In the genomic region with DNA sequence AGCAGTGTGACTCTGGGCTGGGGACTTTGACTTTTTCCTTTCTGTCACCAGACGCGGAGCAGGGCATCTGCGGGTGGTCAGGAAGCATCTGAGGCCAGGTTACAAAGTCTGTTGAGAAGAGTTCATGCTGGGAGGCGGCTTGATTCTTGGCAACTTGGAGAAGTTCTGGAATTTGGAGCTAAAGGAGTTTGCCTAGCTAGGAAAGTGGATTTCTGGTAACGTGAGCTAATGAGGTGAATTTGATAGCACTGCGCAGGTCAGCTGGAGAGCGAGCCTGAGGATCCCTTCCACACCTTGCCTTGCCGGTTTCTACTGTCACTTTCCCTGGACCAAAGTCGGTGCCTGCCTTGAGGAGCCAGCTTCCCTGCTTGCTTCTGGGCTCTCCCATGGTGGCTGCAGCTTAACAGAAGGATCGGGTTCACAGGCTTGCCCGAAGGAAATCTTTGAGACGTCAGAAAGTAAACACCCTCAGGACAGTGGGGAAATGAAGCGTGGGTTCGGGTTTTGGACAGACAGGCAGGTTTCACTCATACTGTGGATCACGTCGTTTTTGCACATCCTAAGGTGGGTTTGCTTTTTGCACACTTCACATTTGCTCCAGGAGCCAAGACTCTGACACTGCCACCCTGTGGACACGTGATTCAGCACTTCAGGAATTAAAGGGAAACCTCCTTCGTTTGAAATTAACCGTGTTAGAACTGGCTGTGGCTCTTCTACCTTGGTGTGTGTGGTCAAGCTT, we compare ENCODE assay signal across 8 mouse cellular contexts. TPM values are rescaled to one million over a fixed set of nuclear protein-coding genes. Genes with fewer than 3 reads are reported as not detected.
DNase-seq lines count a peak whose midpoint lies in the region; ATAC-seq lines count a peak whose summit lies in the region.

No protein-coding gene starts in this region.

- peaks cover 31% of the 10 kb centered on the region for H3K4me1 ChIP-seq in forebrain, embryonic 12.5 days
- H3K4me1 ChIP-seq in liver, embryonic 11.5 days (replicated peaks; ENCODE audit: control insufficient read depth, insufficient read depth, low read length): peaks cover 41% of the 10 kb centered on the region

- no peaks in the 10 kb centered on the region for H3K36me3 ChIP-seq in forebrain, embryonic 12.5 days (replicated peaks)
- no peaks in the 10 kb centered on the region for H3K36me3 ChIP-seq in liver, embryonic 11.5 days (ENCODE audit: control insufficient read depth, insufficient read depth, low read length)

- peak overlapping the region; percentile 42; the same call in 1 of the 2 replicates for H3K9ac ChIP-seq in forebrain, embryonic 12.5 days
- peak overlapping the region; percentile 64 for H3K9ac ChIP-seq in liver, embryonic 11.5 days (ENCODE audit: low read depth, low read length)

- WGBS in forebrain, embryonic 12.5 days: 5% methylated on average over 19 of the region's 19 CpGs
- WGBS in liver, embryonic 11.5 days: 5% methylated on average over 19 of the region's 19 CpGs

- H3K27ac ChIP-seq in forebrain, embryonic 12.5 days: no peak overlapping the region
- peak overlapping the region; percentile 71 for H3K27ac ChIP-seq in liver, embryonic 11.5 days (ENCODE audit: low read depth, low read length)

- no peaks in the 10 kb centered on the region for H3K9me3 ChIP-seq in forebrain, embryonic 12.5 days
- H3K9me3 ChIP-seq in liver, embryonic 11.5 days (ENCODE audit: control insufficient read depth, low read length): no peaks in the 10 kb centered on the region

- H3K4me3 ChIP-seq in forebrain, embryonic 12.5 days (replicated peaks): peak overlapping the region; percentile 26
- peak overlapping the region; percentile 56 for H3K4me3 ChIP-seq in liver, embryonic 11.5 days (ENCODE audit: low read depth, low read length)

- H3K27me3 ChIP-seq in forebrain, embryonic 12.5 days: peaks cover 9% of the 10 kb centered on the region
- no peaks in the 10 kb centered on the region for H3K27me3 ChIP-seq in liver, embryonic 11.5 days (replicated peaks; ENCODE audit: control insufficient read depth, insufficient read depth, low read length)

- 0 out of 2 replicates have a peak, but pooled peaks have one; percentile 15 for ATAC-seq in forebrain, embryonic 12.5 days (ENCODE audit: low FRiP score)
- ATAC-seq in liver, embryonic 11.5 days (replicated peaks; ENCODE audit: low FRiP score): peak; percentile 60

- H3K4me2 ChIP-seq in forebrain, embryonic 12.5 days: peak overlapping the region; percentile 49
- peak overlapping the region; percentile 92 for H3K4me2 ChIP-seq in liver, embryonic 11.5 days

- peak; percentile 33 to 38 for DNase-seq in layer of hippocampus, postnatal 10 days (ENCODE audit: low spot score in 2 of 2)
- DNase-seq in layer of hippocampus, postnatal 36 days: no peak
- peak; percentile 56 for DNase-seq in c-Kit-negative CD71-positive TER-119-positive erythroid progenitor cells, embryonic 14.5 days (ENCODE audit: low read depth, low spot score)
- peak; percentile 55 for DNase-seq in induced T-regulatory cell, adult 2 months (ENCODE audit: low read depth)
- no peak for DNase-seq in liver, embryonic 11.5 days (ENCODE audit: low spot score)
- DNase-seq in neural tube, embryonic 10.5 days (ENCODE audit: extremely low spot score, low spot score): peak; percentile 33
- no peak for DNase-seq in testis, postnatal 14 days (ENCODE audit: low spot score)

RNA-seq across cellular contexts. Expression of a gene that starts 5.8 kb away (rescaled TPM):
- 10 to 100 TPM; 49.7 to 51.2 TPM for total RNA-seq in layer of hippocampus, postnatal 10 days (2021)
- 10 to 100 TPM; 55.4 to 56.7 TPM for total RNA-seq in layer of hippocampus, postnatal 36 days (2021)
- 55.9 and 56.7 TPM in 2 replicates for polyA plus RNA-seq in forebrain, embryonic 12.5 days (2016; fragmentation: Nextera tagmentation; extraction: Ambion mirVana)
- polyA plus RNA-seq in liver, embryonic 11.5 days (2014; fragmentation: Nextera tagmentation; extraction: Ambion mirVana): 35.8 and 38.7 TPM in 2 replicates

RNA-seq across cellular contexts. Expression of a gene that starts 6.2 kb away (rescaled TPM):
- 1 to 10 TPM; 6.0 to 6.1 TPM for total RNA-seq in layer of hippocampus, postnatal 10 days (2021)
- 1 to 10 TPM; 5.0 to 5.2 TPM for total RNA-seq in layer of hippocampus, postnatal 36 days (2021)
- 5.7 and 6.2 TPM in 2 replicates for polyA plus RNA-seq in forebrain, embryonic 12.5 days (2016; fragmentation: Nextera tagmentation; extraction: Ambion mirVana)
- polyA plus RNA-seq in liver, embryonic 11.5 days (2014; fragmentation: Nextera tagmentation; extraction: Ambion mirVana): 22.7 and 25.3 TPM in 2 replicates

RNA-seq across cellular contexts. Expression of a gene that starts 35.5 kb away (rescaled TPM):
- total RNA-seq in layer of hippocampus, postnatal 10 days (2021): 1 to 10 TPM; 1.5 to 1.6 TPM
- 1 to 10 TPM in 1 of 2 experiments, under 1 TPM in 1; 0.81 to 1.3 TPM for total RNA-seq in layer of hippocampus, postnatal 36 days (2021)
- 6.1 and 6.2 TPM in 2 replicates for polyA plus RNA-seq in forebrain, embryonic 12.5 days (2016; fragmentation: Nextera tagmentation; extraction: Ambion mirVana)
- polyA plus RNA-seq in liver, embryonic 11.5 days (2014; fragmentation: Nextera tagmentation; extraction: Ambion mirVana): 4.1 and 4.3 TPM in 2 replicates

Comparison
In these comparisons a context has a peak if more than half of its experiments do, and no peak if none do; other contexts are left out.
1. DNase-seq: peak in layer of hippocampus, postnatal 10 days (2 of 2), c-Kit-negative CD71-positive TER-119-positive erythroid progenitor cells, embryonic 14.5 days (single experiment), induced T-regulatory cell, adult 2 months (single experiment) and neural tube, embryonic 10.5 days (single experiment); none in layer of hippocampus, postnatal 36 days (0 of 2), liver, embryonic 11.5 days (single experiment) and testis, postnatal 14 days (single experiment).